Mouse (Mus musculus) left cerebral cortex, adult 11 months (tissue): Measurements from ENCODE around the gene Tmem135.

Experiments used
- DNase-seq: peaks from one replicate; pipeline ENCODE4 v3.0.0; 2022; ENCODE audit warnings: low spot score

The Tmem135 gene

GRCm38 (mm10) chr7:89404081-89404733 lies at the start of gene Tmem135, which contains the start of gene Fzd4:
Tmem135 (minus strand) TSS chr7:89404222.
Fzd4 (plus strand) TSS chr7:89404355.
- peak; percentile 88 for DNase-seq

GRCm38 (mm10) chr7:89450312-89450711 lies 46.3 kb upstream of the Tmem135 start:
- DNase-seq: no peak

GRCm38 (mm10) chr7:89445137-89445536 lies 41.1 kb upstream of the Tmem135 start:
- DNase-seq: no peak

GRCm38 (mm10) chr7:89442242-89442641 lies 38.2 kb upstream of the Tmem135 start:
- no peak for DNase-seq

DNA sequence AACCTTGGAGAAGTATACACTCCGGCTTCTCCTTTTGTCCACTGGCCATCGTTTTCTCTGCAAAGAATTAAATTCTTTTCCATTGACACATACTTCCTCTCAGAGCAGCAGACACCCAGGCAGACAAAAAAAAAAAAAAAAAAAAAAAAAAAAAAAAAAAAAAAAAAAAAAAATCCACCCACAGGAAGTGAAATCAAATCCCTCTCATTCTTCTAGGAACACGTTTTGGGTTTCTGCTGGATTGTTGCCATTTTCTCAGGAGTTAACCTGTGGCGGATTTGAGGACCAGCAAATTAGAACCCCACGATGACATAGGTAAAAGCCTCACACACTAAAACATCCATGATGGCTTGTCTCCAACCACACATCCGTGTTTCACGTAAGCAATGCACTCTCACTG lies 37.3 kb upstream of the Tmem135 start:
- DNase-seq: no peak

- no peak for DNase-seq
Observed at GRCm38 (mm10) chr7:89437589-89437988, 33.6 kb upstream of the Tmem135 start.

GRCm38 (mm10) chr7:89436404-89436803 lies 32.4 kb upstream of the Tmem135 start:
- DNase-seq: no peak

DNA sequence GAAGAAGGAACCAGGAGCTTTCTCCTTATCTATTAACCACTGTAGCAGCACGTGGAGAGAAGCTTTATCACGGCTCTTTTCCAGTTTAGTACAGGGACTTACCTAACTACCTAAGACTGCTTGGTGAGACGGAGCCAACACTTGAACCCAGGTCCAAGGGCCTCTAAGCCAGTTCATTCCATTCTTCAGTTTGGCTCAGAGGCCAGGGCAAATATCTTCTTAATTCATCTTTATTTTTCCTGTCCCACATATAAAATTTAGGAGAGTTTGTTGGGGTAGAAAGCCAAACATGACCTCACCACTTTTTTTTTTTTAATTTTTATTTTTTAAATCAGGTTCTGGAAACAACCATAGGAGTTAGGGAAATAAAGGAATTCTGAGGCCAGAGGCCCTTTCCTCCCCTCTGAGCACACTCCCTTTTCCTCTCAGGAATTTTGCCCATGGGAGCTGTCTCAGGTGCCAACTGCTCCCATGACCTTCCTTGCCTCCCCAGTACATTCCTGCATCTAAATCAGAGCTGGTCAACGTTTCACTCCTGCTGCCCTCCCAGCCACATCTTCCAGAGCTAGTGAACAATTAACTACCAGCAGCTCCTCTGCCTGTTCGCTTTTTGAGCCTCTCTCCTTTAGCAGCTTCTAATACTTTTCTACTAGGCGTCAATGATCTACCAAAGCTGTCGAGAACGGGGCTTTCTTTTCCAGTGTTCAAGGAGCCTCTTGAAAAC lies 30.0 kb upstream of the Tmem135 start:
- DNase-seq: no peak

DNA sequence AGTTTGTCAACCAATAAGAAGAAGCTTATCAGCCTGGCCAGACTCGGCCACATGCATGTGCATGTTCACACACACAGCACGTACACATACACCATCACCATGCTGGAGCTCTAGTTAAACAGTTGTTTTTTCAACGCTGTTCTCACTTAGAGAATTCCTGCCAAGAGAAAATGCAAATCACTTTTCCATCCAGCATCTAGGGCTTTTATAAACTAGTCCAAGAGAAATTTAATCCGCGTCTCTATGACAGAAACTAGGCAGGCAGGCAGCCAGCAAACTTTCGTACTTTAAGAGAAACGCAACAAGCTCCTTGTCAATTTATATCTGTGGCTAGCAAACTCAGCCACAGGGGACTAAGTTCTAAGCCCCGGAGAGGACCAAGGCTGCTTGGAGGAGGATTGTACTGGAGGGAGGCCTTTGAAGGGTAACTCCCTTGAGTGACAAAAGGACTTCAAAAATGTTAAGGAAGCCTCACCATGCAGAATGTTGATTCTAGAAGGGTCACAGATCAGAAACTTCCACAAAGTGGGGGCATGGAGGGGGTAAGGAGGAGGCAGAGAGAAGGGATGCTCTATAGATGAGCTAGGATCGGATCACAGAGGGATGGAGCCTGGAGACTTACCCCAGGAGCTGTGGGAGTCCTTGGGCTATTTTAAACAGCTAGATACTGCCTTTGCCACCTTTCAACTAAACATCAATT lies 29.3 kb upstream of the Tmem135 start:
- DNase-seq: no peak

- DNase-seq: no peak
Observed at GRCm38 (mm10) chr7:89431185-89431584, 27.2 kb upstream of the Tmem135 start.

DNA sequence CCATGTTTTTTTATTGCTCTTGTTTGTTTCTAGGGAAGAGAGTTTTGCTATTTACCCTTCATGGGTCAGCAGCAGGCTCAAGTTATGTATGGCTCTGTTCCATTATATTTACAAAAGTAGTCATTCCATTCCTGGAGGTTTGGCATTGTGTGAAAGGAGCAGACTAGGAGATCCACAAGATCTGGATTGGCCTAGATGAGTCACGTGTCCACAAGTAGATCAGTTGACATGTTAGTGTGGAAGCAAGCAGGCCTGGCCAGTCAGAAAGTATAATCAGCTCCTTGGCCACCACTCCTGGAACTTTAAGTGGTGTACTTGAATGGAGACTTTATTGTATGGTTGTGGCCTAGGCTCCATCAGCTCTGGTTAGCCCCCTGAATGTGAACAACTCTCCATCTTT lies 25.3 kb upstream of the Tmem135 start:
- DNase-seq: no peak

DNA sequence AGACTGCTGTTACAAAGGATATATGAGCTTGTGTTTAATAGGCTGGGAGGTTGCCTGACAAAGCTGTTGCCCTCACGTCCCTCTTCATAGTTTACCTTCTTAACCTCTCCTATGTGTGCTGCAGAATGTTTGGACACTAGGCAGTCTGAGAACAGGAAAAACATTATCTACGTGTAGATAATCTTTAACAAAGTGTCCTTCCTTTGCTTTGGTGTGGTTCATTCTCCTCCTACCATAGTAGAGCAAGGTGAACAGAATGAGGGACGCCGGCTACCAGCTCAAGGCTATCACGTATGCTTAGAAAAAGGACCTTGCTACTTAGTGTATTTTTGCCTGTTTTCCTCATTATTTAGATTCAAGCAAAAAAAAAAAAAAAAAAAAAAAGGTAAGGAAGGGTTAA lies 24.8 kb upstream of the Tmem135 start:
- no peak for DNase-seq

GRCm38 (mm10) chr7:89427101-89427500 lies 23.1 kb upstream of the Tmem135 start:
- no peak for DNase-seq

GRCm38 (mm10) chr7:89425803-89426725 lies 22.0 kb upstream of the Tmem135 start:
- DNase-seq: no peak

DNA sequence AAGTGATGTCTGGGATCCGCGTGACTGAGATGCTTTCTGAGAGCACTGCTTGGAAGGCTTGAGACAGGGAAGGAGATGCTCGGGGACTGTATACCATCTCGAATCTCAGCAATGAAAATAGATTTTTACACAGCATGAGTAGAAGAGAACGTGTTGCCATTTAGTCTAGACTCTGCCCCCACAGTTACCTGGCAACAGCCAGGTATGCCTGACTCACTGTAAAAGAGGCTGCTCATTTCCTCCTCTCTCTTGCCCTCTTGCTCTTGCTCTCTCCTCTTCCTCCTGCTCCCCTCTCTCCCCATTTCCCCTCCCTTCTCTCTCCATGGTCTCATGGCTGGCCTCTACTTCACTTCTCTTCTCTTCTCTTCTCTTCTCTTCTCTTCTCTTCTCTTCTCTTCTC lies 20.6 kb upstream of the Tmem135 start:
- no peak for DNase-seq

DNA sequence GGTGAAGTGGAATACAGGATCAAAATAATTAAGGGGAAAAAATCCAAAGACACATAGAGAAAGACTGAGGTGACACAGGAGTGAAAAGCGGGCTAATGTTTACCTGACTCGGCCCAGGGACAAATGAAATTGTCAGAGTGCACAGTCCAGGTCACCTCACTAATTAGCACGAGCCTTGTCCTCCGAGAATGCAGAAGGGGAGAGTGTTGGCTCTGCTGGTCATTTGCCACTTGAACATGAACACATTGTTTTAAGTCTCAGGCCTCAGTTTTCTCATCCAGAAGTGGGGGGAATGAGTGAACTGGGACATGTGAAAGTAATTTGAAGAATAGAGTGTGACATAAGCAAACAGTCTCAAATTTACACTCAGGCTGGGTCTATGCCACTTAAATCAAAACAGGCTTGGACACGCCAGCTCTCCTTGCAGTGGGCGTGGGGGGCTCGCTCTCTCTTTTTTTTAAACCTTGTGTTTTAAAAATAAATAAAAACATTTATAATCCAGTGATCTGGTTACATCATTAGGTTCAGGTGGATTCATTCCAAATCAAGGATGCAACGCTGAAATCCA lies 19.8 kb upstream of the Tmem135 start:
- DNase-seq: no peak

GRCm38 (mm10) chr7:89423194-89423593 lies 19.2 kb upstream of the Tmem135 start:
- no peak for DNase-seq

DNA sequence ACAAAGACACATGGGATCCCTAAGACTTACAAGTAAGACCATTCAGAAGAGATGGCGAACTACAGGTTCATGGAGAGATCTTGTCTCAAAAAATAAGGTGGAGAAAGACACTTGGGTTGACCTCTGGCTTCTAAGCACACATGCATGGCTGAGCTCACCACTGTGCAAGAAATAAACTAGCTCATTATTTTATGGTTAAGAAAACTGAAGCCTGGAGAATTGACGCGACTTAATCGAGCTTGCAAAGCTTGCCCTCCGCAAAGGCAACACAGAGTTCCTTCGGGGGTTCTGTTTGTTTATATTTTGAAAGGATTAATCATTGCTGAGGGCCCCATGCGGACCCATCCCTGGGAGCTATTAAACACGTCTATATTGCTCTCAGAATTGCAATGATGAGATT lies 18.6 kb upstream of the Tmem135 start:
- DNase-seq: no peak

- no peak for DNase-seq
Observed at GRCm38 (mm10) chr7:89421294-89421693, 17.3 kb upstream of the Tmem135 start.

DNA sequence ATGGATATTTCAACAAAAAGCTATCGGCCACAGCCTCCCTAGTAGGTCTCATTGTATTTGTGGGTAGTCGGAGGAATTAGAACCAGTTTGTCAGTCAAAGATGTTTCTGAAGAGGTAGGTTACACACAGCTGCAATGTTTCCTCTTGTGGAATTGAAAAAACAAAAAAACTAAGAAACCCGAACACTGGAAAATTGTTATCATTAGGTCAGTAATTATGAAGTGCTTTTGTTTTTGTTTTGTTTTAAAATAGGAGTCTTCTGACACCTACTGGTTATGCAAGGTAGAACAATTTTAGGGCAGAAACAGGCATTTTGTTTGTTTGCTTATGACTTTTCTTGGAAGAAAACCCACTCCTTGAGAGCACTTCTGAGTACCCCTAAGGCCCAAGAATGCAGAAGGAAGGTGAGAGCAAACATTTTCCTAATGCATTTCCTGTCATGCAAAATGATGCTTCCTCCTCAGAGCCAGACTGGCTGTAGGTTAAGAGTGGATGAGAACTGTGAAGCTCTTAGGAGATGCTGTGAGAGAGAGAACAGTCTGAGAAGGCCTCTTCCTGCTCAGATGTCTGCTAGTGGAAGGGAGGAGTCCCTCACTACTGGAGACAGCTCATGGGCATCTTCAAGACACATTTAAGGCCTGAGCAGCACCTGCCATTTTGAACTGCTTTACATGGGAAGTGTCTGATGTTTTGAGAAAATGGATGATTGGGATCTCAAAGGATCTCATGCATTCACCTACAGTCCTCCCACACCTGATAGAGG lies 15.1 kb upstream of the Tmem135 start:
- no peak for DNase-seq

GRCm38 (mm10) chr7:89418127-89418653 lies 14.2 kb upstream of the Tmem135 start:
- no peak for DNase-seq
